In genomic region chr8:83748708-83749107, GRCm38 (mm10) we compare ENCODE assay signal across 8 mouse cellular contexts. TPM values are rescaled to one million over a fixed set of nuclear protein-coding genes. Genes with fewer than 3 reads are reported as not detected.
DNase-seq lines count a peak whose midpoint lies in the region; ATAC-seq lines count a peak whose summit lies in the region.

No protein-coding gene starts in this region.

- WGBS in kidney, embryonic 16.5 days = 30% methylated on average over 3 of the region's 3 CpGs
- 37% methylated on average over 3 of the region's 3 CpGs for WGBS in hindbrain, embryonic 16.5 days

- ATAC-seq in kidney, embryonic 16.5 days (ENCODE audit: low FRiP score, low TSS enrichment) = peak; percentile 36; the same call in 1 of the 2 replicates
- peak; percentile 88 for ATAC-seq in megakaryocyte progenitor cell, adult 5-6 weeks (replicated peaks; ENCODE audit: poor library complexity)
- ATAC-seq in hindbrain, embryonic 16.5 days = no peak

- H3K27me3 ChIP-seq in kidney, embryonic 16.5 days (ENCODE audit: insufficient read depth, low read length) = peaks cover 7% of the 10 kb centered on the region
- H3K27me3 ChIP-seq in hindbrain, embryonic 16.5 days (replicated peaks; ENCODE audit: control insufficient read depth, insufficient read depth, low read length) = no peaks in the 10 kb centered on the region

- peak overlapping the region; percentile 80; the same call in 1 of the 2 replicates for H3K27ac ChIP-seq in kidney, embryonic 16.5 days (ENCODE audit: low read length)
- no peak overlapping the region for H3K27ac ChIP-seq in hindbrain, embryonic 16.5 days (ENCODE audit: low read depth, low read length)

- no peaks in the 10 kb centered on the region for H3K9me3 ChIP-seq in kidney, embryonic 16.5 days (ENCODE audit: low read length)
- H3K9me3 ChIP-seq in hindbrain, embryonic 16.5 days (ENCODE audit: control insufficient read depth, low read length) = no peaks in the 10 kb centered on the region

- H3K4me1 ChIP-seq in kidney, embryonic 16.5 days (ENCODE audit: insufficient read depth, low read length) = peaks cover 13% of the 10 kb centered on the region
- peaks cover 2% of the 10 kb centered on the region; the same call in 1 of the 2 replicates for H3K4me1 ChIP-seq in hindbrain, embryonic 16.5 days (ENCODE audit: control insufficient read depth, insufficient read depth, low read depth, low read length)

- H3K4me3 ChIP-seq in kidney, embryonic 16.5 days (ENCODE audit: low read length) = no peak overlapping the region
- H3K4me3 ChIP-seq in hindbrain, embryonic 16.5 days (ENCODE audit: low read length) = no peak overlapping the region

- DNase-seq in kidney, adult 11 months = peak; percentile 26
- DNase-seq in kidney, postnatal 36 days = no peak
- peak; percentile 70 for DNase-seq in gastrocnemius, postnatal 14 days
- DNase-seq in thymus, postnatal 10 days (ENCODE audit: low spot score in 2 of 2) = peak; percentile 84 to 89
- no peak for DNase-seq in embryo, embryonic 10 days (ENCODE audit: low spot score)

- H3K4me2 ChIP-seq in kidney, embryonic 16.5 days (replicated peaks; ENCODE audit: low read depth, low read length) = no peak overlapping the region
- no peak overlapping the region for H3K4me2 ChIP-seq in hindbrain, embryonic 16.5 days (ENCODE audit: low read length)

- H3K36me3 ChIP-seq in kidney, embryonic 16.5 days (ENCODE audit: insufficient read depth, low read length) = no peaks in the 10 kb centered on the region
- no peaks in the 10 kb centered on the region for H3K36me3 ChIP-seq in hindbrain, embryonic 16.5 days (ENCODE audit: control insufficient read depth, insufficient read depth, low read length)

- no peak overlapping the region for H3K9ac ChIP-seq in kidney, embryonic 16.5 days (replicated peaks; ENCODE audit: low read length)
- no peak overlapping the region for H3K9ac ChIP-seq in hindbrain, embryonic 16.5 days (ENCODE audit: low read depth, low read length)

- intact Hi-C loops in gastrocnemius, postnatal 14 days (cut with DNase I; ENCODE audit: low total_unique reads) = no loop called here

RNA-seq across cellular contexts. Expression of gene Adgre5, which starts 7.6 kb away (rescaled TPM):
- total RNA-seq in gastrocnemius, postnatal 14 days (2021) = 10 to 100 TPM; 31.6 to 40.0 TPM
- polyA plus RNA-seq in kidney, embryonic 16.5 days (2015; fragmentation: Nextera tagmentation; extraction: Ambion mirVana) = 40.7 and 42.5 TPM in 2 replicates
- total RNA-seq in megakaryocyte progenitor cell, adult 5-6 weeks (2015) = 27.1 and 29.1 TPM in 2 replicates
- 19.8 and 30.2 TPM in 2 replicates for total RNA-seq in megakaryocyte progenitor cell, adult 5-6 weeks (2017)
- 9.9 and 14.6 TPM in 2 replicates for polyA plus RNA-seq in hindbrain, embryonic 16.5 days (2015; fragmentation: Nextera tagmentation; extraction: Ambion mirVana)

RNA-seq across cellular contexts. Expression of gene Ddx39, which starts 33.7 kb away (rescaled TPM):
- 10 to 100 TPM; 11.0 to 14.7 TPM for total RNA-seq in gastrocnemius, postnatal 14 days (2021)
- 197 and 211 TPM in 2 replicates for polyA plus RNA-seq in kidney, embryonic 16.5 days (2015; fragmentation: Nextera tagmentation; extraction: Ambion mirVana)
- 119 and 139 TPM in 2 replicates for total RNA-seq in megakaryocyte progenitor cell, adult 5-6 weeks (2015)
- 121 and 131 TPM in 2 replicates for total RNA-seq in megakaryocyte progenitor cell, adult 5-6 weeks (2017)
- polyA plus RNA-seq in hindbrain, embryonic 16.5 days (2015; fragmentation: Nextera tagmentation; extraction: Ambion mirVana) = 92.6 and 97.9 TPM in 2 replicates

RNA-seq across cellular contexts. Expression of gene Pkn1, which starts 49.7 kb away (rescaled TPM):
- 10 to 100 TPM; 52.5 to 52.6 TPM for total RNA-seq in gastrocnemius, postnatal 14 days (2021)
- polyA plus RNA-seq in kidney, embryonic 16.5 days (2015; fragmentation: Nextera tagmentation; extraction: Ambion mirVana) = 31.3 and 33.6 TPM in 2 replicates
- 31.5 and 31.6 TPM in 2 replicates for total RNA-seq in megakaryocyte progenitor cell, adult 5-6 weeks (2015)
- total RNA-seq in megakaryocyte progenitor cell, adult 5-6 weeks (2017) = 62.5 and 78.8 TPM in 2 replicates
- 21.2 and 24.6 TPM in 2 replicates for polyA plus RNA-seq in hindbrain, embryonic 16.5 days (2015; fragmentation: Nextera tagmentation; extraction: Ambion mirVana)

Comparison
In these comparisons a context has a peak if more than half of its experiments do, and no peak if none do; other contexts are left out.
1. DNase-seq: peak in kidney, adult 11 months (single experiment), gastrocnemius, postnatal 14 days (single experiment) and thymus, postnatal 10 days (2 of 2); none in kidney, postnatal 36 days (0 of 2) and embryo, embryonic 10 days (single experiment).
2. RNA of gene Ddx39, which starts 33.7 kb away (total RNA-seq): 119 to 139 TPM in megakaryocyte progenitor cell, adult 5-6 weeks; 11.0 to 14.7 TPM in gastrocnemius, postnatal 14 days; every median in the first group is over 4 times any median in the second.